Mouse (Mus musculus): Measurements from ENCODE around the gene Zfp13. TPM values are rescaled to one million over a fixed set of nuclear protein-coding genes. Genes with fewer than 3 reads are reported as not detected.

The Zfp13 gene
- total and polyA plus RNA-seq, 2 experiments from 2014 or later: 5.3 to 18.5 TPM

- 20% methylated on average over 12 of the region's 12 CpGs for WGBS
- TF ChIP-seq EP300 (IDR thresholded peaks at IDR 0.05; ENCODE audit: low read depth) (no peak), CTCF (IDR thresholded peaks at IDR 0.05; ENCODE audit: low read depth) (no peak)
- ATAC-seq (ENCODE audit: insufficient read depth, low read depth) (no peak), DNase-seq (ENCODE audit: low spot score) (no peak)
- H3K4me3 ChIP-seq (ENCODE audit: low read depth, low read length): peak overlapping the region; percentile 26
- no peak overlapping the region for H3K9ac ChIP-seq (replicated peaks; ENCODE audit: low read depth, low read length)
- peak overlapping the region; percentile 45 for H3K4me2 ChIP-seq (ENCODE audit: low read depth, low read length)
- no peaks in the 10 kb centered on the region for H3K36me3 ChIP-seq (replicated peaks; ENCODE audit: control insufficient read depth, insufficient read depth, low read length)
- peaks cover 13% of the 10 kb centered on the region; the same call in 1 of the 2 replicates for H3K4me1 ChIP-seq (ENCODE audit: control insufficient read depth, insufficient read depth)
- H3K27me3 ChIP-seq (ENCODE audit: control insufficient read depth, insufficient read depth, low read length): peaks cover 19% of the 10 kb centered on the region
- no peak overlapping the region for H3K27ac ChIP-seq (ENCODE audit: low read depth)
- no peaks in the 10 kb centered on the region for H3K9me3 ChIP-seq (replicated peaks; ENCODE audit: control insufficient read depth, low read length)
Measured at GRCm38 (mm10) chr17:23542004-23542720, 57.1 kb downstream of the Zfp13 start.

GRCm38 (mm10) chr17:23540605-23541475 lies 58.4 kb downstream of the Zfp13 start:
- Histone ChIP-seq H3K4me1 (ENCODE audit: control insufficient read depth, insufficient read depth) (peaks cover 13% of the 10 kb centered on the region; the same call in 1 of the 2 replicates), H3K27me3 (ENCODE audit: control insufficient read depth, insufficient read depth, low read length) (peaks cover 23% of the 10 kb centered on the region), H3K9me3 (replicated peaks; ENCODE audit: control insufficient read depth, low read length) (no peaks in the 10 kb centered on the region), H3K27ac (ENCODE audit: low read depth) (no peak overlapping the region), H3K9ac (replicated peaks; ENCODE audit: low read depth, low read length) (no peak overlapping the region), H3K4me3 (ENCODE audit: low read depth, low read length) (no peak overlapping the region), H3K4me2 (ENCODE audit: low read depth, low read length) (no peak overlapping the region), H3K36me3 (replicated peaks; ENCODE audit: control insufficient read depth, insufficient read depth, low read length) (no peaks in the 10 kb centered on the region)
- DNase-seq (ENCODE audit: low spot score): no peak
- ATAC-seq (ENCODE audit: insufficient read depth, low read depth): no peak
- TF ChIP-seq CTCF (IDR thresholded peaks at IDR 0.05; ENCODE audit: low read depth) (no peak), EP300 (IDR thresholded peaks at IDR 0.05; ENCODE audit: low read depth) (no peak)
- 31% methylated on average over 31 of the region's 31 CpGs for WGBS

- H3K4me3 ChIP-seq (ENCODE audit: low read depth, low read length): no peak overlapping the region
- no peak for DNase-seq (ENCODE audit: low spot score)
Measured at GRCm38 (mm10) chr17:23540106-23540505, 59.2 kb downstream of the Zfp13 start.

GRCm38 (mm10) chr17:23539608-23540007 lies 59.7 kb downstream of the Zfp13 start:
- TF ChIP-seq CTCF (IDR thresholded peaks at IDR 0.05; ENCODE audit: low read depth) (no peak), EP300 (IDR thresholded peaks at IDR 0.05; ENCODE audit: low read depth) (no peak)
- WGBS: 91% methylated on average over 5 of the region's 5 CpGs
- Histone ChIP-seq H3K36me3 (replicated peaks; ENCODE audit: control insufficient read depth, insufficient read depth, low read length) (no peaks in the 10 kb centered on the region), H3K4me2 (ENCODE audit: low read depth, low read length) (no peak overlapping the region), H3K4me1 (ENCODE audit: control insufficient read depth, insufficient read depth) (peaks cover 13% of the 10 kb centered on the region; the same call in 1 of the 2 replicates), H3K4me3 (ENCODE audit: low read depth, low read length) (no peak overlapping the region), H3K27ac (ENCODE audit: low read depth) (no peak overlapping the region), H3K9ac (replicated peaks; ENCODE audit: low read depth, low read length) (no peak overlapping the region), H3K27me3 (ENCODE audit: control insufficient read depth, insufficient read depth, low read length) (peaks cover 28% of the 10 kb centered on the region), H3K9me3 (replicated peaks; ENCODE audit: control insufficient read depth, low read length) (no peaks in the 10 kb centered on the region)
- DNase-seq (ENCODE audit: low spot score) (no peak), ATAC-seq (ENCODE audit: insufficient read depth, low read depth) (no peak)

More at GRCm38 (mm10) chr17:23540106-23540505, 59.2 kb downstream of the Zfp13 start:
- Histone ChIP-seq H3K4me2 (ENCODE audit: low read depth, low read length) (no peak overlapping the region), H3K4me1 (ENCODE audit: control insufficient read depth, insufficient read depth) (peaks cover 13% of the 10 kb centered on the region; the same call in 1 of the 2 replicates), H3K9ac (replicated peaks; ENCODE audit: low read depth, low read length) (no peak overlapping the region), H3K27ac (ENCODE audit: low read depth) (no peak overlapping the region), H3K36me3 (replicated peaks; ENCODE audit: control insufficient read depth, insufficient read depth, low read length) (no peaks in the 10 kb centered on the region), H3K27me3 (ENCODE audit: control insufficient read depth, insufficient read depth, low read length) (peaks cover 23% of the 10 kb centered on the region), H3K9me3 (replicated peaks; ENCODE audit: control insufficient read depth, low read length) (no peaks in the 10 kb centered on the region)
- 51% methylated on average over 3 of the region's 3 CpGs for WGBS
- ATAC-seq (ENCODE audit: insufficient read depth, low read depth): no peak
- no peak for TF ChIP-seq EP300 (IDR thresholded peaks at IDR 0.05; ENCODE audit: low read depth)
- TF ChIP-seq CTCF (IDR thresholded peaks at IDR 0.05; ENCODE audit: low read depth): no peak

GRCm38 (mm10) chr17:23538299-23539015 lies 60.8 kb downstream of the Zfp13 start:
- no peaks in the 10 kb centered on the region for H3K9me3 ChIP-seq (replicated peaks; ENCODE audit: control insufficient read depth, low read length)
- peak overlapping the region; percentile 26 for H3K4me3 ChIP-seq (ENCODE audit: low read depth, low read length)
- DNase-seq (ENCODE audit: low spot score) (no peak), ATAC-seq (ENCODE audit: insufficient read depth, low read depth) (no peak)
- H3K4me1 ChIP-seq (ENCODE audit: control insufficient read depth, insufficient read depth): peaks cover 13% of the 10 kb centered on the region; the same call in 1 of the 2 replicates
- TF ChIP-seq EP300 (IDR thresholded peaks at IDR 0.05; ENCODE audit: low read depth): no peak
- no peak for TF ChIP-seq CTCF (IDR thresholded peaks at IDR 0.05; ENCODE audit: low read depth)
- H3K4me2 ChIP-seq (ENCODE audit: low read depth, low read length): peak overlapping the region; percentile 55
- no peak overlapping the region for H3K9ac ChIP-seq (replicated peaks; ENCODE audit: low read depth, low read length)
- WGBS: 15% methylated on average over 21 of the region's 21 CpGs
- H3K27me3 ChIP-seq (ENCODE audit: control insufficient read depth, insufficient read depth, low read length): peaks cover 34% of the 10 kb centered on the region
- no peak overlapping the region for H3K27ac ChIP-seq (ENCODE audit: low read depth)
- no peaks in the 10 kb centered on the region for H3K36me3 ChIP-seq (replicated peaks; ENCODE audit: control insufficient read depth, insufficient read depth, low read length)
